Mouse (Mus musculus) testis, adult 2 months (tissue): ENCODE measurements at regions not wholly inside any gene's neighbourhood (a gene's known extent, or its start where the extent isn't known, plus 50 kb on each side); places are given as distances from the start of the nearest gene placed in this dataset.

Source experiments
- H3K27ac ChIP-seq: fragments of 200-500 bp; 2 replicates; pipeline ENCODE4 v1.5.1; 2012; ENCODE audit warnings: low read depth, low read length; ENCODE audit not compliant: control insufficient read depth, insufficient read depth
- H3K27me3 ChIP-seq: fragments of 200-500 bp; 2 replicates; pipeline ENCODE4 v1.6.1; 2012; ENCODE audit warnings: mild to moderate bottlenecking, low read length, moderate library complexity; ENCODE audit not compliant: control insufficient read depth, insufficient read depth
- H3K36me3 ChIP-seq: fragments of 200-500 bp; 2 replicates; pipeline ENCODE4 v1.6.1; 2012; ENCODE audit warnings: mild to moderate bottlenecking, low read length; ENCODE audit not compliant: control insufficient read depth, insufficient read depth
- H3K4me1 ChIP-seq: fragments of 200-500 bp; 2 replicates; pipeline ENCODE4 v1.6.1; 2012; ENCODE audit warnings: low read length; ENCODE audit not compliant: control insufficient read depth, insufficient read depth
- H3K4me3 ChIP-seq: fragments of 200-500 bp; 2 replicates; pipeline ENCODE4 v1.5.1; 2012; ENCODE audit warnings: low read depth, mild to moderate bottlenecking, low read length, moderate library complexity, mixed read lengths; ENCODE audit not compliant: control insufficient read depth
- CTCF ChIP-seq: fragments of 200-500 bp; IDR thresholded peaks from 2 replicates; pipeline ENCODE4 v1.5.1; 2012; ENCODE audit warnings: low read depth, mild to moderate bottlenecking, inconsistent platforms, low read length, moderate library complexity; ENCODE audit not compliant: control insufficient read depth, insufficient read depth, insufficient replicate concordance
- POLR2A ChIP-seq: fragments of 200-500 bp; IDR thresholded peaks from 2 replicates; pipeline ENCODE4 v1.6.1; 2012; ENCODE audit warnings: low read depth, mild to moderate bottlenecking, inconsistent platforms, low read length, moderate library complexity; ENCODE audit not compliant: control insufficient read depth

DNA sequence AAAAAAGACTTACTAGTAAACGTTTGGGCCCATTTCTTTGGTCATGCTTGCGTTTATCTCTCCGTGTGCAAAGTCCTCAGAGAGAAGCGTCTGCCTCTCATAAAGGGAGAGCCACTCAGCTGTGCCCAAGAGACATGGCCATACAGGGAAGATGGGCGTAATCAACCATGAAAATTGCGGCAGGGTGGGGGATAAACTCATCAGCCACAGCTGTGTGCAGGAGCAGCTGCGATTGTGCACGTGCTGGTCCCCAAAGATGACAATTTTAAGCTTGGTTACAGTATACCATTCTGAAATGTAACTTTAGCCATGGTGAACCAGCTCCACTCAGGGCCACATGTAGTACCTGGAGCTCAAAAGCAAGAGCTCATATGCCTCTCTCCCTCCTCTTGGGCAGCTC lies 106.1 kb upstream of the Ldah start:
- Histone ChIP-seq H3K27me3 (no peaks in the 10 kb centered on the region), H3K4me3 (no peak overlapping the region), H3K4me1 (no peaks in the 10 kb centered on the region; the same call in 1 of the 2 replicates), H3K27ac (no peak overlapping the region), H3K36me3 (no peaks in the 10 kb centered on the region)
- TF ChIP-seq POLR2A, result no peak
- TF ChIP-seq CTCF, result no peak

GRCm38 (mm10) chr12:8103259-8103658 lies 104.6 kb upstream of the Ldah start:
- H3K36me3 ChIP-seq, result no peaks in the 10 kb centered on the region
- H3K27me3 ChIP-seq, result no peaks in the 10 kb centered on the region
- H3K4me1 ChIP-seq, result no peaks in the 10 kb centered on the region; the same call in 1 of the 2 replicates
- TF ChIP-seq CTCF, result no peak
- no peak for TF ChIP-seq POLR2A
- no peak overlapping the region for H3K27ac ChIP-seq
- no peak overlapping the region for H3K4me3 ChIP-seq

DNA sequence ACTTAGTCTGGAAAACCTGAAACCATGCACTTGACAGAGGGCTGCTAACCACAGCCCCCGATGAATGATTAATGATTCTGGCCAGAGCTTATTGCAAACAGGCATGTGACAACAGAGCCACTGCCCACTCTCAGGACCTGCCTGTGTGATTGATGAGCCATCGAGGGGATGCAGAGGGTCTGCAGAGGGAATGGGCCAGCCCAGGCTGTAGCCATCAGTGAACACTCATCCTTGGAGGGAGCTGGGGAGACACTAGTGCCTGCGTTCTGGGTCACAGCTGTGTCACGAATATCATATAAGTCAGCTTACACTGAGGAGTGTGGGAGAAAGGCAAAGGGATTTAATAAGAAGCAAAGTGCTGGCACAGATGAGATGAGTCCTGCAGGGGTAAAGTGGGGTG lies 100.8 kb upstream of the Ldah start:
- Histone ChIP-seq H3K4me1 (peaks cover 2% of the 10 kb centered on the region; the same call in 1 of the 2 replicates), H3K27ac (no peak overlapping the region), H3K27me3 (no peaks in the 10 kb centered on the region), H3K36me3 (no peaks in the 10 kb centered on the region), H3K4me3 (no peak overlapping the region)
- TF ChIP-seq CTCF (no peak), POLR2A (no peak)

DNA sequence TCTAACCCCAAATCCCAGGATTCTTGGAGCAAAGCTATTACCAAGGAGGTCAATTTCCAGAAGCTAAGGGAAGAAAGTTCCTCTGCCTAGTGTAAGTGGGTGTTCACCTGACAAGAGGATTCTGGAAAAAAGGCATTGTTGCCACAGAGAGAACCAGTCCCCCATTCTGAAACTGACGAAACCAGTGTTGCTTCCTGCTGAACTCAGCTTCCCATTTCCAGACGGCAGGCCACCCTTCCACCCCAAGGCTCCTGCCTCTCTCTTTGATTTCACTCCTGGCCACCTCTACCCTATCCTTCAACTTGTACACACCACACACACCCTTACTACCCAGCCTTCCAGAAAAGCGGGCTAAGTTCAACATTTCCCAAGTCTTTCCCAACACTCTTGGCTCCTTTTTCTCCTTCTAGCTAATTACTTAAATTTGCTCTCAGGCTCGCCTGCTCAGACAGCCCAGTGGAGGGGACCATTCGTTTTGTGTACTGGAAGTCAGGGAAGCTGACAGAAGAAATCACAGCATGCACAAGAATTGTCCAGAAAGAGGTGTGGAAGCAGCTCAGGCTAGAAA lies 98.6 kb upstream of the Ldah start:
- TF ChIP-seq POLR2A (no peak), CTCF (no peak)
- Histone ChIP-seq H3K27ac (no peak overlapping the region), H3K4me1 (peaks cover 2% of the 10 kb centered on the region; the same call in 1 of the 2 replicates), H3K4me3 (no peak overlapping the region), H3K27me3 (no peaks in the 10 kb centered on the region), H3K36me3 (no peaks in the 10 kb centered on the region)

GRCm38 (mm10) chr12:8109876-8110275 lies 98.0 kb upstream of the Ldah start:
- H3K4me3 ChIP-seq, result no peak overlapping the region
- TF ChIP-seq CTCF (no peak), POLR2A (no peak)
- no peak overlapping the region for H3K27ac ChIP-seq
- no peaks in the 10 kb centered on the region for H3K27me3 ChIP-seq
- no peaks in the 10 kb centered on the region for H3K36me3 ChIP-seq
- peaks cover 2% of the 10 kb centered on the region; the same call in 1 of the 2 replicates for H3K4me1 ChIP-seq

DNA sequence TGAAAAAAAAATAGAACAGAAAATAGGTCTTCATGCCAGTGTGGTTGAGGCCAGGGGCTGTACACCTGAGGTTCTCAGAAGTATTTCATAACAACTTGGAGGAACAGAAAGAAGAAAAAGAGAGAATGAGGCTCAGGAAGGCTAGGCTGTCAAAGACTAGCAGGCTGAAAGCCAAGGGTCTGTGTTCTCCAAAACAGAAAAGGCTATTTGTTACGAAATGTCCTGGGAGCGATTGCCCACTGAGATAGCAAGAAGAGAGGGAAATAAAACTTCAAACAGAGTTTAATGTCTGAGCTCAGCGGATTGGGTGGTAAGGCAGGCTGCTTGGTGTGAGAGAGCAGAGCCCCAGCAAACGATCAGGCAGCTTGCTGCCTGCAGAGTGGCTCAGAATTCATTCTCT lies 97.6 kb upstream of the Ldah start:
- H3K27me3 ChIP-seq, result no peaks in the 10 kb centered on the region
- no peak overlapping the region for H3K4me3 ChIP-seq
- H3K27ac ChIP-seq, result no peak overlapping the region
- peaks cover 2% of the 10 kb centered on the region; the same call in 1 of the 2 replicates for H3K4me1 ChIP-seq
- H3K36me3 ChIP-seq, result no peaks in the 10 kb centered on the region
- TF ChIP-seq CTCF, result no peak
- TF ChIP-seq POLR2A, result no peak

DNA sequence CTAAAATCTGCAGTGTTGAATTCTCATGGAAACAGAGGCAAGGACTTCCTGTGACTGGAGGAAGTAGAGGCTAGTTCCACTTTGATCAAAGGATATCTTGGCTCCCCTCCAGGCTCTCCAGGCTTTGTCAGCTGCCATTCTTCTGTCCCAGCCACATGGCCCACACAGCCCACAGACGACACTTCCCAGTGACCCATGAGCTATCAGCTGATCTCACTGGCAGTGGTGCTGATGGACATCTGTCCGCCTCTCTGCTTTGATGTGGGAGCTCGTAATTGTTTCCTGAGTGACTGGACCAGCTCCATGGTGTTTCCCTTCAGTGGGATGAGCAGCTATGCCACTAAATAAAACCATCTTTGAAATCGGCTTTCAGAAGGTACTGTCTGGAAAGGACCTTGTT lies 96.4 kb upstream of the Ldah start:
- Histone ChIP-seq H3K4me1 (peaks cover 2% of the 10 kb centered on the region; the same call in 1 of the 2 replicates), H3K27ac (no peak overlapping the region), H3K36me3 (no peaks in the 10 kb centered on the region), H3K27me3 (no peaks in the 10 kb centered on the region), H3K4me3 (no peak overlapping the region)
- no peak for TF ChIP-seq POLR2A
- no peak for TF ChIP-seq CTCF
